Mouse (Mus musculus) neural tube, embryonic 14.5 days (tissue): ENCODE data around the gene Adss. TPM values are rescaled to one million over a fixed set of nuclear protein-coding genes. Genes with fewer than 3 reads are reported as not detected.

Experiments
- ATAC-seq: fragments of 200-750 bp; cut with Nextera tagmentation; 2 replicates; pipeline ENCODE4 v1.8.0; 2017; ENCODE audit warnings: low read depth, mild to moderate bottlenecking, moderate TSS enrichment, moderate library complexity
- H3K27ac ChIP-seq: fragments of 300-500 bp; sonication (generic); 2 replicates; pipeline ENCODE4 v1.5.1; 2014; ENCODE audit warnings: low read depth, mild to moderate bottlenecking, control low read depth, low read length, moderate library complexity, mixed read lengths
- H3K27me3 ChIP-seq: fragments of 300-500 bp; sonication (generic); 2 replicates; pipeline ENCODE4 v1.6.1; 2014; ENCODE audit warnings: low read length; ENCODE audit not compliant: control insufficient read depth, insufficient read depth
- H3K36me3 ChIP-seq: fragments of 300-500 bp; sonication (generic); 2 replicates; pipeline ENCODE4 v1.6.1; 2014; ENCODE audit warnings: low read length, mixed read lengths; ENCODE audit not compliant: control insufficient read depth, insufficient read depth
- H3K4me1 ChIP-seq: fragments of 300-500 bp; sonication (generic); 2 replicates; pipeline ENCODE4 v1.6.1; 2014; ENCODE audit warnings: low read length; ENCODE audit not compliant: control insufficient read depth, insufficient read depth
- H3K4me2 ChIP-seq: fragments of 300-500 bp; sonication (generic); 2 replicates; pipeline ENCODE4 v1.6.1; 2014; ENCODE audit warnings: mild to moderate bottlenecking, low read depth, low read length, control low read depth
- H3K4me3 ChIP-seq: fragments of 300-500 bp; sonication (generic); 2 replicates; pipeline ENCODE4 v1.5.1; 2014; ENCODE audit warnings: low read depth, low read length, control low read depth, mixed read lengths
- H3K9ac ChIP-seq: fragments of 300-500 bp; sonication (generic); replicated peaks from 2 replicates; pipeline ENCODE4 v1.6.1; 2014; ENCODE audit warnings: low read depth, mild to moderate bottlenecking, control low read depth, low read length, mixed read lengths
- H3K9me3 ChIP-seq: fragments of 300-500 bp; sonication (generic); 2 replicates; pipeline ENCODE4 v1.6.1; 2016; ENCODE audit warnings: low read length; ENCODE audit not compliant: control insufficient read depth
- WGBS: fragments of 180-500 bp; shearing (Covaris S2); extraction: QIAGEN DNeasy Blood & Tissue Kit; methylation state at CpG from one replicate; pipeline ENCODE4 v1.1.7; 2014; 5-methylcytosine and 5-hydroxymethylcytosine counted together
- polyA plus RNA-seq: library from polyadenylated mRNA; unstranded; fragments of >200 nt; fragmentation: Nextera tagmentation; extraction: Ambion mirVana; gene quantifications from 2 replicates; pipeline ENCODE4 v1.2.1, GENCODE M21; 2014

Adss gene
- polyA plus RNA-seq, 1 experiment from 2014 or later = 52.2 TPM

DNA sequence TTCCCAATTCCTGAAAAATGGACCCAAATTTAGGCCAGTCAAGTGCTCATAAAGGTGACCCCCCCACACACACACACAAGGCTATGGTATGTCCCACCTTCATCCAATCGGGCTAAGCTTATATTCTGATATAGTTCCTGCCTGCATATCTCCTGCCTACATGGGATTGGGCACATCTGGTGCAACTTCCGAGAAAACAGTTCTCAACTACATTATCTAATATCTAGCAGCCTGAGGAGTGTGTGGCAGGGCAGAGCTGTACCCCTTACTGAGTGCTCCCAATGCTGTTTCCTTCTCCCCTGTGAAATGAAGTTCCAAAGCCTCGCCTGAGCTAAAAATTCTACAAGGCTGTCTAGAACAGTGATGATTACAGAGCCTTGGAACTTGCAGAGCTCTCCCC lies 79.9 kb downstream of the Adss start:
- no peak overlapping the region for H3K4me2 ChIP-seq
- H3K36me3 ChIP-seq = no peaks in the 10 kb centered on the region
- no peak overlapping the region for H3K9ac ChIP-seq
- H3K4me1 ChIP-seq = no peaks in the 10 kb centered on the region
- no peak overlapping the region for H3K27ac ChIP-seq
- no peaks in the 10 kb centered on the region for H3K27me3 ChIP-seq
- ATAC-seq = no peak
- H3K9me3 ChIP-seq = no peaks in the 10 kb centered on the region
- no peak overlapping the region for H3K4me3 ChIP-seq
- 85% methylated on average over 3 of the region's 3 CpGs for WGBS

DNA sequence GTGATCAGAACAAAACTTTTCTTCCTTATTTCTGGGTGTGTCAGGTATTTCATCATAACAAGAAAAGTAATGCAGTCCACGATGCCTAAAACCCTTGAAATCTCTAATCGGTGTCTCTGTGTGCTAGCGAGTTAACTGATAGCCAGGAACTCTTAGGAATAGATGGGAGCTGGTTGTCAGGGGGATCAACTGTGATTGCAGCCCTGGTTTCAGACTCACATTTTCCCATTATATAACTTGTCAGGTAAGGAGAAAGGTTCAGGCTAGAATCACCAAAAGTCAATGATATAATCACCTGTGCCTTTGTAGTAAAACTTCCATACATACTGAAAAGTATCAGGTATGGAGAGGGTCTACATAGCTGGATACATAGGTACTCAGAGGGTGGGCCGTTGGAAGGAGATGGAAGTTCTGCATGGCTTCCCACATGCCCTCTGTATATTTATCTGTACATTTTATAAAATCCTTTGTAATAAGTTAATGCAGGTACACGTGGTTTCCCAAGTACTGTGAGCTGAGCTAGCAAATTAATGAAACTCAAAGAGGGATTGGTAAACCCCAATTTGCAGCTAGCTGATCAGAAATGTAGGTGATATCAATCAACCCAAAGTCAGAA lies 81.8 kb downstream of the Adss start:
- Histone ChIP-seq H3K27ac (no peak overlapping the region), H3K9ac (no peak overlapping the region), H3K9me3 (0 out of 2 replicates have a peak, but pooled peaks cover 2% of the 10 kb centered on the region), H3K4me2 (no peak overlapping the region), H3K4me1 (no peaks in the 10 kb centered on the region), H3K36me3 (no peaks in the 10 kb centered on the region), H3K27me3 (no peaks in the 10 kb centered on the region), H3K4me3 (no peak overlapping the region)
- no peak for ATAC-seq
- 94% methylated on average over 5 of the region's 5 CpGs for WGBS

DNA sequence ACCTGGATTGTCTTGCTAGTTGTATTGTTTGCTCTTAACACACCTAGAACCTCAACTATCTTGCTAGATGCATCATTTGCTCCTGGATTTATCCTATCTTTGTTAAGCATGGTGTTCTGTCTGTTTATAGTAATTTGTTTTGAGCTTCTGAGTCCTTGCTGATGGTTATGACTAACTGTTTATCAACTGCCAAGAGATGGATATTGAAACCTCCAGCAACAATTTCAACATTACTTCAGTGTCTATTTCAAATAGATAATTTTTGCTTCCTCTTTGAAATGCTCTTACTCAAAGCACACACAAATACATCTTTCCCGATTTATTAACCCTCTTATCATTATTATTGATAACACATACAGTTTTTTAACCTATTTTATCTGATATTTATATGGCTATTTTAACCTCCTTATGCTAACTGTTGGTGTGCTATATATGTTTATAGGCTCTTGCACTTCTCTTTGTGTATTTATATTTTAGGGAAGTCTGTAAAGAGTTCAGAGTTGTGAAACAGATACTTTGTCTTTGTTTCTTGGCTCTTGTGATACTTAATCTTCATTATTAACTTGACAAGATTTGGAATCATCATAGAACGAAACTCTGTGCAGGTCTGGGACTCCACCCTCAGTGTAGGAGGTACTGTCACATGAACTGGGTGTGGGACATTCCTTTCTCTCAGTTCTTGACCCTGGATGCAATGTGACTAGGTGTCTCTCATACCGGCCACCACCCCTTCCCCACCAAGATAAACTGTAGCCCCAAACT lies 82.5 kb downstream of the Adss start:
- 91% methylated on average over 3 of the region's 3 CpGs for WGBS
- no peaks in the 10 kb centered on the region for H3K4me1 ChIP-seq
- H3K27ac ChIP-seq = no peak overlapping the region
- H3K9ac ChIP-seq = no peak overlapping the region
- no peak overlapping the region for H3K4me3 ChIP-seq
- no peak overlapping the region for H3K4me2 ChIP-seq
- ATAC-seq = no peak
- no peaks in the 10 kb centered on the region for H3K36me3 ChIP-seq
- H3K27me3 ChIP-seq = no peaks in the 10 kb centered on the region
- H3K9me3 ChIP-seq = 0 out of 2 replicates have a peak, but pooled peaks cover 2% of the 10 kb centered on the region

Other genes starting within 250 kb of the Adss start
- not detected in 2 replicates for gene 1700016C15Rik, start 66.7 kb downstream of the Adss start, polyA plus RNA-seq
- gene Catspere2, start 186.9 kb upstream of the Adss start, polyA plus RNA-seq = 0.44 and 0.59 TPM in 2 replicates